Mouse (Mus musculus) midbrain, postnatal 0 days (tissue): ENCODE results near the gene Itsn1. TPM values are rescaled to one million over a fixed set of nuclear protein-coding genes. Genes with fewer than 3 reads are reported as not detected.

Experiments
- ATAC-seq: fragments of 200-750 bp; cut with Nextera tagmentation; 2 replicates; pipeline ENCODE4 v1.8.0; 2017; ENCODE audit warnings: moderate number of reproducible peaks, mild to moderate bottlenecking, moderate TSS enrichment, moderate library complexity; ENCODE audit not compliant: low FRiP score
- DNase-seq: peaks from one replicate; pipeline ENCODE4 v3.0.0-alpha.2; 2015; ENCODE audit warnings: low spot score
- H3K27ac ChIP-seq: fragments of 300-500 bp; sonication (generic); 2 replicates; pipeline ENCODE4 v1.5.1; 2014; ENCODE audit warnings: low read depth, mild to moderate bottlenecking, low read length, mixed read lengths
- H3K27me3 ChIP-seq: fragments of 300-500 bp; sonication (generic); 2 replicates; pipeline ENCODE4 v1.6.1; 2014; ENCODE audit warnings: low read length, control low read depth, mixed read lengths; ENCODE audit not compliant: insufficient read depth
- H3K36me3 ChIP-seq: fragments of 300-500 bp; sonication (generic); 2 replicates; pipeline ENCODE4 v1.6.1; 2014; ENCODE audit warnings: low read length, control low read depth, mixed read lengths; ENCODE audit not compliant: insufficient read depth
- H3K4me1 ChIP-seq: fragments of 300-500 bp; sonication (generic); 2 replicates; pipeline ENCODE4 v1.6.1; 2014; ENCODE audit warnings: mild to moderate bottlenecking, control low read depth, antibody characterized with exemption, low read length, mixed read lengths; ENCODE audit not compliant: insufficient read depth
- H3K4me2 ChIP-seq: fragments of 300-500 bp; sonication (generic); 2 replicates; pipeline ENCODE4 v1.6.1; 2014; ENCODE audit warnings: low read depth, mild to moderate bottlenecking, low read length, mixed read lengths; ENCODE audit not compliant: poor library complexity, severe bottlenecking
- H3K4me3 ChIP-seq: fragments of 300-500 bp; sonication (generic); 2 replicates; pipeline ENCODE4 v1.5.1; 2014; ENCODE audit warnings: low read depth, mild to moderate bottlenecking, low read length, moderate library complexity
- H3K9ac ChIP-seq: fragments of 300-500 bp; sonication (generic); replicated peaks from 2 replicates; pipeline ENCODE4 v1.6.1; 2014; ENCODE audit warnings: mild to moderate bottlenecking, low read length, moderate library complexity, mixed read lengths; ENCODE audit not compliant: poor library complexity, severe bottlenecking
- H3K9me3 ChIP-seq: fragments of 300-500 bp; sonication (generic); 2 replicates; pipeline ENCODE4 v1.6.1; 2016; ENCODE audit warnings: low read length, control low read depth
- CTCF ChIP-seq: IDR thresholded peaks from 2 replicates; pipeline ENCODE4 v1.5.1; 2016; ENCODE audit warnings: antibody characterized with exemption, mild to moderate bottlenecking
- WGBS: fragments of 180-500 bp; shearing (Covaris S2); extraction: QIAGEN DNeasy Blood & Tissue Kit; methylation state at CpG from one replicate; pipeline ENCODE4 v1.1.7; 2014; 5-methylcytosine and 5-hydroxymethylcytosine counted together
- polyA plus RNA-seq: library from polyadenylated mRNA; unstranded; fragments of >200 nt; fragmentation: Nextera tagmentation; extraction: Ambion mirVana; gene quantifications from 2 replicates; pipeline ENCODE4 v1.2.1, GENCODE M21; 2015
- total RNA-seq: library from RNA; depleted of rRNA; stranded (reverse); fragments of >200 nt; gene quantifications from 2 replicates; pipeline ENCODE4 v1.2.3, GENCODE M21; 2014

Itsn1 gene
- total and polyA plus RNA-seq, 2 experiments from 2014 or later: 34.0 to 78.7 TPM

DNA sequence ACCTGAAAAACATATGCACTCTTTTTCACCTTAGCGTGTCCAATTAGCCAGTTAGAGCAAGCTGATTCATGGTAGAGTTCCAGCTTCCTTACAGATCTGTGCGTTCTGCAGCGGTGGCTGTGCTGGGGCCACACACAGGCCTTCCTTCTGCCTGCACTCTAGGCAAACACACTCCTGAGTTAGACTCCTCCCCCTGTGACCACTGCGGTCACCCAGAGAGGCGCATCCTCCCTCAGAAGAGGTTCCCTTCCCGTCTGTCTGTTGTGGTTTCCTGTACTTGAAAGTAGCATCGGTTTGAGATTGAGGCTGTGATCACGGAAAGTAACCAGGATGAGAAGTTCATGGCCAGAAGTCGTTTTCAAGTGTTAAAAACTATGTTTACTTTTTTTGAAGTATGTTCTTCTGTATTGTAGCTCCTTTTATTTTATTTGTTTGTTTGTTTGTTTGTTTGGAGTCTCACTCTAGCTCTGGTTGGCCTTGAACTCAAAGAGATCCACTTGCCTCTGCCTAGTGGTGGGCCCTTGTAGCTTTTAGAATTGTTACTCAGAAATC, 96.8 kb downstream of the Itsn1 start:
- no peaks in the 10 kb centered on the region for H3K9me3 ChIP-seq
- H3K4me3 ChIP-seq: no peak overlapping the region
- no peak for DNase-seq
- 74% methylated on average over 9 of the region's 9 CpGs for WGBS
- H3K4me1 ChIP-seq: no peaks in the 10 kb centered on the region
- no peak overlapping the region for H3K9ac ChIP-seq
- no peak overlapping the region for H3K27ac ChIP-seq
- H3K4me2 ChIP-seq: no peak overlapping the region
- no peaks in the 10 kb centered on the region for H3K27me3 ChIP-seq
- ATAC-seq: no peak
- peaks cover 43% of the 10 kb centered on the region for H3K36me3 ChIP-seq
- no peak for TF ChIP-seq CTCF

DNA sequence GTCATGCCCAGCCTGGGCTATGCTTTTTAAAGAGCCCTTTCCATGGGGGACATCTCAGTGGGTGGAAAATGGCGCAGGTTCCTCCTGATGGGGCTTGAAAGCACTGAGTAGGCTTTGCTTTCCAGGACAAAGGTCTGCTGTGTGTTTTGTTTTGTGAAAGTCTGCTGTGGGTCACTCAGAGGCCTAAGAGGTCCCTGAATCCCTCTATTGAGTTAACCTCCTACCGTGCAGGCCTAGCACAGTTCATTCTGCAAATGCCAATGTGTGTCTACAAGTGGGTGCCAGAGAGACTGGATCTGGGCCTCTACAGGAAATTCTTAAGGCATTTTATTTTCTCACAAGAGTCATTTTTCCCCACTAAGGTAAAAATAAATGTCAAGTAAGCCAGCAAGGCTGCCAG, 97.8 kb downstream of the Itsn1 start:
- DNase-seq (no peak), ATAC-seq (no peak)
- Histone ChIP-seq H3K9me3 (no peaks in the 10 kb centered on the region), H3K27ac (no peak overlapping the region), H3K4me2 (no peak overlapping the region), H3K9ac (no peak overlapping the region), H3K4me1 (no peaks in the 10 kb centered on the region), H3K36me3 (peaks cover 42% of the 10 kb centered on the region), H3K27me3 (no peaks in the 10 kb centered on the region), H3K4me3 (no peak overlapping the region)
- no peak for TF ChIP-seq CTCF
- 50% methylated on average over 2 of the region's 2 CpGs for WGBS

DNA sequence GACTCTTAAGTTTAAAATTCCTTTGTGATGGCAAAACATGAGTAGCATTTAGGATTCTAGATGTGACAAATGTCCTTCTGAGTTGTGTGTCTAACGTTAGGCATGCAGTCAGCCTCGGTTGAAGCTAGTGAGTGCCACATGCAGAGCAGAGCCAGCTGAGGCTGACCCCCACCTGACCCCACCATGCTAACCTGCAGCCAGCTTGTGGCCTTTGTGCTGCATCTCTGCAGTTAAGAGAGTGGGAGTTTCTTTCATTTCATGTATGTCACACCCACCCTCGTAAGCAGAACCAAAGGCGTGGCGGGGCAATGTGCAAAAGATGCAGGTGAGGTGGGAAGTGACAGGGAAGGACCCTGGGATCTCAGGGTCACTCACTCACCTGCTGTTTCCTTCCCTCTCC, 98.4 kb downstream of the Itsn1 start:
- Histone ChIP-seq H3K4me2 (no peak overlapping the region), H3K9ac (no peak overlapping the region), H3K36me3 (peaks cover 37% of the 10 kb centered on the region), H3K27me3 (no peaks in the 10 kb centered on the region), H3K27ac (no peak overlapping the region), H3K4me1 (no peaks in the 10 kb centered on the region), H3K4me3 (no peak overlapping the region), H3K9me3 (no peaks in the 10 kb centered on the region)
- WGBS: 71% methylated on average over 5 of the region's 5 CpGs
- no peak for DNase-seq
- no peak for TF ChIP-seq CTCF
- no peak for ATAC-seq

DNA sequence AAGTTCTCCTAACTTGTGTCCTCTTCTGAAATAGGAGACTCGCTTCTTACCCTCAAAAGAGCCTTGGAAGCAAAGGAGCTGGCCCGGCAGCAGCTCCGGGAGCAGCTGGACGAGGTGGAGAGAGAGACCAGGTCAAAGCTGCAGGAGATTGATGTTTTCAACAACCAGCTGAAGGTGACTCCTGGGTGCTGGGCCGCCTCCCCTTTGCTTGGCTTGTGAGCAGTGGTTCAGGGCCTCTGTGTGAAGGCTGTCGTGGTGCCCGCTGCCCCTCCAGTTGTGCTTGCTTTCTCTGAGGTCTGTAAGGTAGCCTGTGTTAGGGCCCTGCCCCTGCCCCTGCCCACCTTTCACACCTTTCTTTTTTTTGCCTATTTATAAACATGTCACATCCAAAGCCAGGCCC, 99.1 kb downstream of the Itsn1 start:
- ATAC-seq (no peak), DNase-seq (no peak)
- Histone ChIP-seq H3K4me3 (no peak overlapping the region), H3K9ac (no peak overlapping the region), H3K9me3 (no peaks in the 10 kb centered on the region), H3K27me3 (no peaks in the 10 kb centered on the region), H3K36me3 (peaks cover 32% of the 10 kb centered on the region), H3K27ac (no peak overlapping the region), H3K4me2 (no peak overlapping the region), H3K4me1 (no peaks in the 10 kb centered on the region)
- WGBS: 93% methylated on average over 7 of the region's 7 CpGs
- no peak for TF ChIP-seq CTCF

GRCm38 (mm10) chr16:91828603-91829002, 99.5 kb downstream of the Itsn1 start:
- Histone ChIP-seq H3K9me3 (no peaks in the 10 kb centered on the region), H3K4me1 (no peaks in the 10 kb centered on the region), H3K27ac (no peak overlapping the region), H3K4me2 (no peak overlapping the region), H3K27me3 (no peaks in the 10 kb centered on the region), H3K4me3 (no peak overlapping the region), H3K9ac (no peak overlapping the region), H3K36me3 (peaks cover 32% of the 10 kb centered on the region)
- 68% methylated on average over 5 of the region's 5 CpGs for WGBS
- ATAC-seq (no peak), DNase-seq (no peak)
- TF ChIP-seq CTCF: no peak

DNA sequence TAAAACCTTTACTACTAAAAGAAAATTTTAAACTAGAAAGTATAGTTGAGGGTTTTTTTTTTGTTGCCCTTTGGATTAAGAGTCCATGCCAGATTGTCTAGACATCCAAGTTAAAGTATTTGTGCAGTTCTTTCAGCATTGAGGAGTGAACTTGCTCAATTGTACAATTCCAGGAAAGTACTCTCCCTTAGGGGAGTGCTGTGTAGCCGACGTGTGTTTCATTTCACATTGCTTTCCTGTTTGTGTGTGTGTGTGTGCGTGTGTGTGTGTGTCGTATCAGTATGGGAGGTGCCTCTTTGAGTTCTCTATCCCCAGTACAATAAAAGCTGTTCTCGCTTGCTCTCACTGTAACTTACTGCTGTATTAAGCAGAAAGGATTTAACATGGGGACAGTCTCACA, 100.0 kb downstream of the Itsn1 start:
- H3K4me3 ChIP-seq: no peak overlapping the region
- no peak overlapping the region for H3K27ac ChIP-seq
- DNase-seq (no peak), ATAC-seq (no peak)
- 74% methylated on average over 5 of the region's 5 CpGs for WGBS
- no peaks in the 10 kb centered on the region for H3K27me3 ChIP-seq
- no peak for TF ChIP-seq CTCF
- no peak overlapping the region for H3K4me2 ChIP-seq
- H3K4me1 ChIP-seq: no peaks in the 10 kb centered on the region
- no peaks in the 10 kb centered on the region for H3K9me3 ChIP-seq
- H3K36me3 ChIP-seq: peaks cover 32% of the 10 kb centered on the region
- no peak overlapping the region for H3K9ac ChIP-seq
